Mouse (Mus musculus) E14TG2a.4 (cell line): Measurements from ENCODE around the gene Hmgcl.

Experiments used
- H3K27me3 ChIP-seq: 2 replicates; pipeline ENCODE4 v1.6.1; 2014; ENCODE audit warnings: low read length, control low read depth; ENCODE audit not compliant: insufficient read depth
- H3K36me3 ChIP-seq: 2 replicates; pipeline ENCODE4 v1.6.1; 2014; ENCODE audit warnings: low read length, control low read depth; ENCODE audit not compliant: insufficient read depth
- H3K4me1 ChIP-seq: replicated peaks from 2 replicates; pipeline ENCODE4 v1.6.1; 2014; ENCODE audit warnings: low read depth, low read length, control low read depth
- H3K4me3 ChIP-seq: replicated peaks from 2 replicates; pipeline ENCODE4 v1.5.1; 2014; ENCODE audit warnings: mild to moderate bottlenecking, low read length
- H3K9me3 ChIP-seq: 2 replicates; pipeline ENCODE4 v1.6.1; 2014; ENCODE audit warnings: low read length, control low read depth
- CTCF ChIP-seq: conservative IDR thresholded peaks from 2 replicates; pipeline ENCODE4 v1.5.1; 2014; ENCODE audit warnings: low read length
- NANOG ChIP-seq: IDR thresholded peaks from 2 replicates; pipeline ENCODE4 v1.6.1; 2014; ENCODE audit warnings: borderline replicate concordance, low read length, mixed read lengths
- POU5F1 ChIP-seq: IDR thresholded peaks from 2 replicates; pipeline ENCODE4 v1.6.1; 2014; ENCODE audit warnings: low read length, borderline replicate concordance

The Hmgcl gene

GRCm38 (mm10) chr4:135995118-135995517 lies 48.9 kb downstream of the Hmgcl start:
- no peaks in the 10 kb centered on the region for H3K36me3 ChIP-seq
- TF ChIP-seq NANOG (no peak), POU5F1 (no peak), CTCF (no peak)
- H3K4me1 ChIP-seq, result no peaks in the 10 kb centered on the region
- no peak overlapping the region for H3K4me3 ChIP-seq
- peaks cover 11% of the 10 kb centered on the region for H3K9me3 ChIP-seq
- no peaks in the 10 kb centered on the region for H3K27me3 ChIP-seq

GRCm38 (mm10) chr4:136004107-136004675 lies 57.9 kb downstream of the Hmgcl start:
- Histone ChIP-seq H3K4me3 (no peak overlapping the region), H3K27me3 (no peaks in the 10 kb centered on the region), H3K36me3 (peaks cover 67% of the 10 kb centered on the region), H3K9me3 (no peaks in the 10 kb centered on the region), H3K4me1 (0 out of 2 replicates have a peak, but pooled peaks cover 2% of the 10 kb centered on the region)
- TF ChIP-seq NANOG, result no peak
- no peak for TF ChIP-seq POU5F1
- TF ChIP-seq CTCF, result no peak

- Histone ChIP-seq H3K27me3 (no peaks in the 10 kb centered on the region), H3K36me3 (peaks cover 75% of the 10 kb centered on the region), H3K4me3 (no peak overlapping the region), H3K9me3 (no peaks in the 10 kb centered on the region), H3K4me1 (0 out of 2 replicates have a peak, but pooled peaks cover 2% of the 10 kb centered on the region)
- TF ChIP-seq POU5F1, result no peak
- TF ChIP-seq NANOG, result no peak
- TF ChIP-seq CTCF, result no peak
Measured at GRCm38 (mm10) chr4:136004921-136005320, 58.7 kb downstream of the Hmgcl start.

- H3K9me3 ChIP-seq, result no peaks in the 10 kb centered on the region
Measured at GRCm38 (mm10) chr4:136006821-136007220, 60.6 kb downstream of the Hmgcl start.

GRCm38 (mm10) chr4:136008782-136009447 lies 62.7 kb downstream of the Hmgcl start:
- peaks cover 93% of the 10 kb centered on the region for H3K36me3 ChIP-seq
- no peak for TF ChIP-seq POU5F1
- TF ChIP-seq CTCF, result no peak
- TF ChIP-seq NANOG, result no peak
- H3K9me3 ChIP-seq, result no peaks in the 10 kb centered on the region
- no peak overlapping the region for H3K4me3 ChIP-seq
- H3K27me3 ChIP-seq, result no peaks in the 10 kb centered on the region
- H3K4me1 ChIP-seq, result no peaks in the 10 kb centered on the region

More at GRCm38 (mm10) chr4:136006821-136007220, 60.6 kb downstream of the Hmgcl start:
- Histone ChIP-seq H3K27me3 (no peaks in the 10 kb centered on the region), H3K4me3 (no peak overlapping the region), H3K36me3 (peaks cover 92% of the 10 kb centered on the region), H3K4me1 (0 out of 2 replicates have a peak, but pooled peaks cover 1% of the 10 kb centered on the region)
- no peak for TF ChIP-seq NANOG
- TF ChIP-seq POU5F1, result no peak
- TF ChIP-seq CTCF, result no peak

GRCm38 (mm10) chr4:136010586-136010985 lies 64.3 kb downstream of the Hmgcl start:
- H3K4me3 ChIP-seq, result no peak overlapping the region
- no peak for TF ChIP-seq NANOG
- H3K36me3 ChIP-seq, result peaks cover 86% of the 10 kb centered on the region
- no peaks in the 10 kb centered on the region for H3K27me3 ChIP-seq
- no peaks in the 10 kb centered on the region for H3K9me3 ChIP-seq
- H3K4me1 ChIP-seq, result no peaks in the 10 kb centered on the region
